Mouse (Mus musculus): ENCODE data around the gene Lysmd4.

Gene Lysmd4

DNA sequence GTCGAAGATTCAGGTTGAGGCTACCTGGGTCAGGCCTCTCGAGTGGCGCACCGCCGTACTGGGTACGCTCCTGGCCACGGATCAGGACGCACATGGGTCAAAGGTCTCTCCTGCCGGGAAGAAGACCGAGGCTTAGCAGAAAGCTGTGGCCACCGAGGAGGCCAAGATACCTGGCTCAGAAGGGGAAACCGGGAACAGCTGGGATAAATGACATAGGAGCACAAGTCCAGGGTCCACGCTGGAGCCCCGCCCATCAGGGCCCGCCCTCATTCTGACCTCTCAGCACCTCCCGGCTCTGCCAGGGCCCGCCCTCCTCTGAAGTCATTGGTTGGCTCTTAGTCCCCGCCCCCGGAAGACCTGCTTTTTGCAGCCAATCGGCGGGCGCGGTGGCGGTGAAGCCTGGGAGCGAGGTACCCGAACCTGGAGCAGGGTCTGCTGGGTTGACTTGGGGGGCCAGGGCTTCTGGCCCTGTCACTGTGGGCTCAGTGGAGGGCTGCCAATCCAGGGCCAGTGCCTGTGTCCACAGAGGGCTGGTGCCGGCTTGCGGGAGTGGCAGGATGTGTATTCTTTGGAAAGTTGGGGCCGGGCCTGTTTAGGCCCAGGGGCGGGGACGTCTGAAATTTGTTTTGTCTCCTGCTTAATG lies at the start of gene Lysmd4:
Lysmd4 (plus strand) TSS at position 325 of the 643 bp plus-strand sequence.
- in situ Hi-C loops (cut with MseI, MboI) = no loop called here

GRCm38 (mm10) chr7:67173522-67174195 lies 48.7 kb upstream of the Lysmd4 start:
- in situ Hi-C loops (cut with MseI, MboI) = no loop called here

DNA sequence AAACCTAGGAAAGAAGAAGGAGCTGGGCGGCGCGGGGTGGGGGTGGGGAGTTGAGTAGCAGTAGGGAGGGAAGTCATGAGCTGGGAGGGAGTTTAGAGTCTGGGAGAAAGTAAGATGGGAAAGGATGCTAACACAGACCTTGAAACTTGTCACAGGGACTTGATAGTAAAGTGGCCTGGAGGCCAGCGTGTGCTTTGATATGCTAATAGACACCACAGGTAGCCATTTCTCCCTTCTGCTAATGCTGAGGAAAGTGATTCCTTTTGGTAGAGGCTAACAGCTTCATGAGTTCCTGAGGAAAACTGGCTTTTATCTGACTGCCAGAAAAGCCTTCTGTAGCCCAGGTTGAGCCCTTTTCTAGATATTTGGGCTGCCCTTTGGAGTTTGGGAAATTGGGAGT lies 38.6 kb upstream of the Lysmd4 start:
- in situ Hi-C loops (cut with MseI, MboI) = no loop called here

DNA sequence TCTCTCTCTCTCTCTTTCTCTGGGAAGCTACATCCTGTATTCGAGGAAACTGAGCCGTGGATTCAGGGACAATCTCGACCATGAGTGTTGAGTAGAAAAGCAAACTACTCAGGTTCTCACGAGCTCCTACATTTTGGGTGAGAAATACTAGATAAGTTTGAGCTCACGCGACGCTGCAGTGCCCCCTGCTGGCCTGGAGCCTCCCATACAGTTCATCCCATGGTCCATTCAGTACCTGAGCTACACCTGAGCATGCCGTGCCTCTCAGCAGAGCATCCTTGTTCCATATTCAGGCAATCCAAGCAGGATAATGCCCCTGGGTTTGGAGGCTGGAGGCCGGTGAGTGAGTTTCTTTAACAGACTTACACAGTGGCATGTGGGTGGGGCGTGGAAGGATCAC lies 22.9 kb upstream of the Lysmd4 start:
- in situ Hi-C loops (cut with MseI, MboI) = loop anchor here in 1 of 2 experiments (10.0 kb wide), 1 partner anchor 355 kb away; no protein-coding TSS in a partner anchor

- in situ Hi-C loops (cut with MseI, MboI) = loop anchor here in 1 of 2 experiments (10.0 kb wide), 1 partner anchor 379 kb away; no protein-coding TSS in a partner anchor
Measured at GRCm38 (mm10) chr7:67203625-67204024, 18.7 kb upstream of the Lysmd4 start.

- in situ Hi-C loops (cut with MseI, MboI) = loop anchor here in 1 of 2 experiments (10.0 kb wide), 1 partner anchor 381 kb away; no protein-coding TSS in a partner anchor
Measured at GRCm38 (mm10) chr7:67205734-67206425, 16.5 kb upstream of the Lysmd4 start.

- in situ Hi-C loops (cut with MseI, MboI) = loop anchor here in 1 of 2 experiments (10.0 kb wide), 1 partner anchor 382 kb away; no protein-coding TSS in a partner anchor
Measured at GRCm38 (mm10) chr7:67206496-67206895, 15.8 kb upstream of the Lysmd4 start.

DNA sequence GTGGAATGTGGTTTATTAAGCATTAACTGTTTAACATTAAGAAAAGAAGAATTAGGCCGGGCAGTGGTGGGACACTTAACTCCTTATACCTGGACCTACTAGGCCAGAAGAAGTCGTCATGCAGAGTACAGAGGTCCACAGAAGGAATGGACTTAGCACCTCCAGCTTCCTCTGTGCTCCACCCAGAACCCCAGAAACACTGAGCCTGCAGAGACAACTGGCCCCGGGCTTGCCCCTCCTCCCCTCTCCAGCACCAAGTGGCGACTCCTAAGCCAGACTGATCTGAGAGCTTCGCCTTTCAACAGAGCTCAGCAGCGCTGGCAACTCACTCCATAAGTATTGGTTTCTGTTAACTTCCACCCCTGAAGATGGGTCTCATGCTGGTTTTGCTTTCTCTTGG lies 14.6 kb upstream of the Lysmd4 start:
- in situ Hi-C loops (cut with MseI, MboI) = loop anchor here in 1 of 2 experiments (10.0 kb wide), 1 partner anchor 383 kb away; no protein-coding TSS in a partner anchor

- in situ Hi-C loops (cut with MseI, MboI) = loop anchor here in 1 of 2 experiments (10.0 kb wide), 1 partner anchor 384 kb away; no protein-coding TSS in a partner anchor
Measured at GRCm38 (mm10) chr7:67208317-67208716, 14.0 kb upstream of the Lysmd4 start.

- in situ Hi-C loops (cut with MseI, MboI) = no loop called here
Measured at GRCm38 (mm10) chr7:67210004-67210833, 12.1 kb upstream of the Lysmd4 start.

GRCm38 (mm10) chr7:67211341-67211740 lies 11.0 kb upstream of the Lysmd4 start:
- in situ Hi-C loops (cut with MseI, MboI) = no loop called here

DNA sequence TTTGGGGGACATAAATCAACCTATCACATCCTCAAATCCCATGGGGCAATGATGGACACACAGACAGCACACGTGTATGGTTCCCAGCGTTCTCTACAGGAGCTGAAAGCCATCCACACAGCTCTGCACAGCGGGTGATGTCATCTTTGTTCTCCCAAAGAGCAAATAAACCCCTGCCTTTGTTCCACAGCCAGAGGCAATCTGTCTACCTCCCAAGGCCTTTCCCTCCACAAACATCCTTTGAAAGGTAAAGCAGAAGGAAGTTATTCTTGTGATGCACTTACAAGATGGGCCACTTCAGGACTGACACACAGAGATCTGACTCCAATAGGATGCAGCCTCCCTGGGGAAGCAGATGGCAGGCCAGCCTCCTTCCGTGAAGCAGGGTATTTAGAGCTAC lies 10.4 kb upstream of the Lysmd4 start:
- in situ Hi-C loops (cut with MseI, MboI) = no loop called here

GRCm38 (mm10) chr7:67213589-67213988 lies 8.8 kb upstream of the Lysmd4 start:
- in situ Hi-C loops (cut with MseI, MboI) = no loop called here

DNA sequence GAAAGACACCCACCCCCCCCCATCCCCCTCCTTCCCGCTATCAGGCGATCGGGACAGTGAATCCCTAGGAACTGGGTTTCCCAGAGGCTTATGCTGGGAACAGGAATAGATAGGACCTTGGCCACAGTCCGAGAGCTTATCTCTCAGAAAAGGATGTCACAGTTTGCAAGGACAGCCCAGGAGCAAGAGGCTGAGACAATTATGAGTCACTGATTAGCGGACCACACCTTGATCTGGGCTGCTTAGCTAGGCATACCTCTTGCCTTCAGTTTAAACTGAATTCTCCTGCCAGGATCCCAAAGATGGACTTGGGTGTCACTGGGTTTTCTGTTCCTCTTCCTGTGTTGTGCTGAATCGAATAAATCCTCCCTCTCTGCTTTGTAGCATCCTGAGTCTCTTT lies 6.0 kb upstream of the Lysmd4 start:
- in situ Hi-C loops (cut with MseI, MboI) = no loop called here

GRCm38 (mm10) chr7:67217025-67217424 lies 5.3 kb upstream of the Lysmd4 start:
- in situ Hi-C loops (cut with MseI, MboI) = no loop called here

- in situ Hi-C loops (cut with MseI, MboI) = no loop called here
Measured at GRCm38 (mm10) chr7:67225943-67226625, 3.7 kb downstream of the Lysmd4 start.

DNA sequence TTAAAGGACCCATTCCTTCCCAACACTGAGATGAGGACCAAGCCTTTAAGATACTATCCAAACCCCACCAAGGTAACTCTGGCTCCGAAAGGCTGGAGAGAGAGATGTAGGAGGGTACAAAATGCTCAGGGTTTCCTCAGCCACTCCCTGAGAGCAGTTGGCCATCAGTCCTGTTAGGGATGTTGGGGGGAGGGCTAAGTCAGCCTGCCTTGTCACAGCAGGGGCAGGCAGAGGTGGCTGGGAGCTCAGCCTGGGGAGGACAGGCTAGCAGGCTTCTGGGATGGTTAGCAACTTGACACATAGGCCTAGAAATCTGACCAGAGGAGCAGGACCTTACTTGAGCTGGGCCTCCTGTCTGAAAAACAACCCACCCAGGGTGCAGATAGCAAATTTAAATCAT lies 5.2 kb downstream of the Lysmd4 start:
- in situ Hi-C loops (cut with MseI, MboI) = no loop called here

GRCm38 (mm10) chr7:67228390-67228789 lies 6.0 kb downstream of the Lysmd4 start:
- in situ Hi-C loops (cut with MseI, MboI) = no loop called here

- in situ Hi-C loops (cut with MseI, MboI) = no loop called here
Measured at GRCm38 (mm10) chr7:67228891-67229602, 6.7 kb downstream of the Lysmd4 start.

- in situ Hi-C loops (cut with MseI, MboI) = loop anchor here in 1 of 2 experiments (10.0 kb wide), 1 partner anchor 395 kb away; no protein-coding TSS in a partner anchor
Measured at GRCm38 (mm10) chr7:67229701-67230100, 7.4 kb downstream of the Lysmd4 start.

All from mouse trophoblast stem cell (cell line).